Mouse (Mus musculus): ENCODE measurements around the gene Tas1r1.
A peak's percentile ranks its signal among the peaks of the same experiment; 100 is the strongest.

The Tas1r1 gene

DNA sequence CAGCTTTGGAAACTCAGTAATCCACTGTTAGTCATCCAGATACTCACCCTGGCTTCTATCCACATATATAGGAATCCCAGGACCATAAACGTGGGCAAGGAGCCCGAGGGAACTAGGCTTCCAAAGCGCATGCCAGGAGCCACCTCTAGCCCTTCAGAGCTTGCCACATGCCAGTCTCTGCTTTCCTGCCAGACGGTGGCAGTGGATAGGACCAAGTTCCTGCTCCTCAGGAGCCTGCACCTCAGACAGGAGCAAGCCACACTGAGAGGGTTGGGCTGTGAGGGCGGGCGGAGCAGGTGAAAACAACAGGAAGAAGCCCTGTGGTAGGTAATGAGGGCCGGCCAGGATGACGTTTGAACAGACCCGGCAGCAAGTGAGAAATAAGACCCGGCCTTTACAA, 52.5 kb downstream of the Tas1r1 start:
- no peak for DNase-seq

DNA sequence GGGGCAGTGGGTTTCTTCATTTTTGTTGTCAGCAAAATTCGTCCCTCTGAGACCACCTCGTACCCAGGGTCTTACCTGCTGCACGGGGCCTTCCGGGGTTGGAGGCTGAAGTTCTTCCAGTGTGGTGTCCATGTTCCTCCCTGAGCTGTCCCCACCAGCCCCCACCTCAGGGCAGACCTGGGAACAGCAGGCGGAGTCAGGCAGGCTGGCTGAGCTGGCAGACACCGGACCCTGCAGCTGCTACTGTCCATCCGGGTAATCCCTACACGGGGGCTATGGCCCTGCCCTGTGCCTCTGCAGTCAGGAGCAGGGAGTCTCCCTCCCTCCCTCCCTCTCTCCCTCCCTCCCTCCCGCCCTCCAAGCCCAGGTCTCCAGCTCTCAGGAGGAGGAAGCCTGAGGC, 54.8 kb downstream of the Tas1r1 start:
- DNase-seq: peak; percentile 45

DNA sequence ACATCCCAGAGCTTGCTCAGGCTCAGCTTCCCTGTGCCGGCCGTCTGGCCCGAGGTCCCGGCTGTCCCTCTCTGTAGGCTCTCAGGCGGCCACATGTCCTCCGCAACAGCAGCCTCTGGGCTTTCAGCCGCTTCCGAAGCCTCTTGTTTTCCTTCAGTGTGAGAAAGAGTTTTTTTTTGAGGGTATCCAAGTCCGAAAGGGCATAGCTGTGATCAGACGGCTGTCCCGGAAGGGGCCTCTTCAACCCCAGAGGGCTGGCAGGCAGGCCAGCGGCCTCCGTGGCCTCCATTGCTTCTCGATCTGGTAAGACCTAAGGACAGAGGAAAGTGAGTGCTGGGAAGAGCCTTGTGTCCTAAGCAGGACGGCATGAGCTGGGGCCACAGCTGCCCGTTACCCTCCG, 55.3 kb downstream of the Tas1r1 start:
- no peak for DNase-seq

DNA sequence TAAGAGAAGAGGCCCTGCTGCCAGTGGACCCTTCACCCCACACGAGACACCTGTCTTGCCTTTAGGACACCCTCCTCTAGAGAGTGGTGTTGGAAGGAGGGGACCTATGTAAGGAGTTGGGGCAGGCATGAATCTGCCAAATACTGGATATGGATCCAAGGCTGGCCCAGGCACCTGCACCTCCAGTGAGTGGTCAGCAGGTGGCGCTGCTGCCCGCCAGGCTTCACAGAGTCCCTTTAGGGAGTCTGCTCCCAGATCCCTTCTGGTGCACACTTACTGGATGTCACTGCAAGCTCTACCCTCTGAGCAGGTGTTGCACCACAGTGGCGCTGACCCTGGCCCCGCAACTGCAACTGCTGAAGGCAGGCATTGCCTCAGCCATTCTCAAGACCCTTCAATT, 57.0 kb downstream of the Tas1r1 start:
- DNase-seq: peak; percentile 81

- peak; percentile 47 for DNase-seq
Observed at GRCm38 (mm10) chr4:151980699-151981098, 57.7 kb downstream of the Tas1r1 start.
